Comparison of ENCODE assay signal across 9 mouse cellular contexts in genomic region chr5:90891464-90891813, GRCm38 (mm10). TPM values are rescaled to one million over a fixed set of nuclear protein-coding genes. Genes with fewer than 3 reads are reported as not detected.
A peak's percentile ranks its signal among the peaks of the same experiment; 100 is the strongest.
DNase-seq lines count a peak whose midpoint lies in the region; ATAC-seq and TF ChIP-seq lines count a peak whose summit lies in the region.
"Had no signal": no experiment of that assay in that cellular context is flagged by ENCODE, and none has a peak within 500 bp of the region (broad histone marks: within the 10 kb centered on the region; RNA-seq: fewer than 3 reads in every experiment).

No protein-coding gene starts in this region.

- intact Hi-C loops in heart, adult 2 months (cut with DNase I), result loop anchor here (2.0 kb wide), 1 partner anchor 39 kb away; the partner anchor contains the start of gene Mthfd2l
- intact Hi-C loops in heart, postnatal 36 days (cut with DNase I), result no loop called here

- peaks cover 2% of the 10 kb centered on the region for H3K4me1 ChIP-seq in heart, adult 2 months (ENCODE audit: control insufficient read depth, insufficient read depth, low read length)
- peaks cover 12% of the 10 kb centered on the region for H3K4me1 ChIP-seq in testis, adult 2 months (ENCODE audit: control insufficient read depth, insufficient read depth, low read length)
- H3K4me1 ChIP-seq in liver, embryonic 14.5 days (replicated peaks; ENCODE audit: control insufficient read depth in 2 of 2, insufficient read depth in 2 of 2, low read length in 1 of 2), result no peaks in the 10 kb centered on the region

- peak overlapping the region; percentile 68 for H3K9ac ChIP-seq in heart, adult 2 months (ENCODE audit: low read depth, low read length)
- no peak overlapping the region for H3K9ac ChIP-seq in liver, embryonic 14.5 days (replicated peaks)

- peak overlapping the region; percentile 80 for H3K27ac ChIP-seq in heart, adult 2 months
- H3K27ac ChIP-seq in testis, adult 2 months (ENCODE audit: control insufficient read depth, insufficient read depth, low read depth, low read length), result no peak overlapping the region; the same call in 1 of the 2 replicates
- H3K27ac ChIP-seq in liver, embryonic 14.5 days, result no peak overlapping the region

- 19% methylated on average over 10 of the region's 10 CpGs for WGBS in heart, adult 2 months
- WGBS in liver, embryonic 14.5 days (ENCODE audit: insufficient replicate concordance), result 18% methylated on average over 10 of the region's 10 CpGs

- no peak for TF ChIP-seq CTCF in heart, adult 2 months (IDR thresholded peaks at IDR 0.05)
- 0 out of 2 replicates have a peak, but pooled peaks have one; percentile 1 for TF ChIP-seq CTCF in testis, adult 2 months (IDR thresholded peaks at IDR 0.05; ENCODE audit: control insufficient read depth, insufficient read depth, insufficient replicate concordance, low read depth, low read length)
- TF ChIP-seq CTCF in liver, embryonic 14.5 days (IDR thresholded peaks at IDR 0.05; ENCODE audit: low read depth), result no peak

- ATAC-seq in liver, embryonic 14.5 days (ENCODE audit: insufficient read depth), result no peak
- ATAC-seq in monocyte, adult 5-6 weeks (replicated peaks; ENCODE audit: insufficient number of reproducible peaks, low FRiP score, low TSS enrichment, poor library complexity, severe bottlenecking), result no peak
- ATAC-seq in activated CD4-positive, CD25-positive, alpha-beta regulatory T cell, adult 4 months, result no peak

- TF ChIP-seq POLR2A in heart, adult 2 months (IDR thresholded peaks at IDR 0.05; ENCODE audit: insufficient read depth, low read depth, low read length), result no peak
- TF ChIP-seq POLR2A in testis, adult 2 months (IDR thresholded peaks at IDR 0.05; ENCODE audit: control insufficient read depth, low read depth, low read length), result no peak

- no peaks in the 10 kb centered on the region for H3K79me2 ChIP-seq in heart, adult 2 months (replicated peaks; ENCODE audit: control insufficient read depth, insufficient read depth, low read length)

- H3K4me2 ChIP-seq in liver, embryonic 14.5 days (ENCODE audit: low read depth), result peak overlapping the region; percentile 41

- H3K9me3 ChIP-seq in liver, embryonic 14.5 days (ENCODE audit: control insufficient read depth, low read length), result no peaks in the 10 kb centered on the region

- no peaks in the 10 kb centered on the region for H3K36me3 ChIP-seq in heart, adult 2 months (ENCODE audit: control insufficient read depth, insufficient read depth, low read length)
- no peaks in the 10 kb centered on the region for H3K36me3 ChIP-seq in testis, adult 2 months (ENCODE audit: control insufficient read depth, insufficient read depth, low read length)
- H3K36me3 ChIP-seq in liver, embryonic 14.5 days (replicated peaks; ENCODE audit: control insufficient read depth, insufficient read depth, low read depth), result no peaks in the 10 kb centered on the region

- no peak for TF ChIP-seq EP300 in heart, adult 2 months (IDR thresholded peaks at IDR 0.05; ENCODE audit: insufficient read depth, low read depth, low read length)
- TF ChIP-seq EP300 in liver, embryonic 14.5 days (IDR thresholded peaks at IDR 0.05; ENCODE audit: low read depth), result no peak

- H3K27me3 ChIP-seq in heart, adult 2 months (ENCODE audit: control insufficient read depth, insufficient read depth, low read length), result no peaks in the 10 kb centered on the region
- no peaks in the 10 kb centered on the region for H3K27me3 ChIP-seq in testis, adult 2 months (ENCODE audit: control insufficient read depth, insufficient read depth, low read length)
- H3K27me3 ChIP-seq in liver, embryonic 14.5 days (ENCODE audit: control insufficient read depth, insufficient read depth, low read length), result no peaks in the 10 kb centered on the region; the same call in 1 of the 2 replicates

- H3K4me3 ChIP-seq in heart, adult 2 months, result peak overlapping the region; percentile 62
- peak overlapping the region; percentile 72 for H3K4me3 ChIP-seq in testis, adult 2 months (ENCODE audit: control insufficient read depth, low read depth, low read length)
- H3K4me3 ChIP-seq in liver, embryonic 14.5 days (ENCODE audit: insufficient read depth in 1 of 2, low read depth in 2 of 2, low read length in 2 of 2), result peak overlapping the region; percentile 7 to 33

- DNase-seq in heart, adult 2 months, result no peak
- no peak for DNase-seq in heart, postnatal 36 days
- DNase-seq in testis, postnatal 10 days (ENCODE audit: low spot score), result no peak
- DNase-seq in liver, embryonic 14.5 days (ENCODE audit: low read depth in 3 of 3, low spot score in 3 of 3), result no peak
- no peak for DNase-seq in cerebellum, postnatal 4 days (ENCODE audit: low spot score in 2 of 2)

RNA-seq across cellular contexts. Expression of gene Cxcl1, which starts 0.4 kb away (rescaled TPM):
- total RNA-seq in heart, adult 2 months (2021), result 1 to 10 TPM in 1 of 2 experiments, under 1 TPM in 1; 0.48 to 1.0 TPM
- 2.0 and 2.8 TPM in 2 replicates for polyA plus RNA-seq in heart, adult 2 months (2012; rRNA removed)
- under 1 TPM; 0.30 to 0.50 TPM for total RNA-seq in heart, postnatal 36 days (2021)
- 0.24 and 0.36 TPM in 2 replicates for polyA plus RNA-seq in testis, adult 2 months (2012; rRNA removed)
- 1.5 and 2.5 TPM in 2 replicates for polyA plus RNA-seq in liver, embryonic 14.5 days (2012; rRNA removed)
- 1.8 and 5.9 TPM in 2 replicates for polyA plus RNA-seq in liver, embryonic 14.5 days (2014; fragmentation: Nextera tagmentation; extraction: Ambion mirVana)
- total RNA-seq in monocyte, adult 5-6 weeks (2017), result 1.4 TPM in 1 of 3 replicates, not detected in the others
- polyA plus RNA-seq in activated CD4-positive, CD25-positive, alpha-beta regulatory T cell, adult 4 months (2017; shearing (Covaris generic)), result not detected

RNA-seq across cellular contexts. Expression of gene Cxcl2, which starts 12.2 kb away (rescaled TPM):
- not detected for total RNA-seq in heart, adult 2 months (2021)
- 0.35 and 0.84 TPM in 2 replicates for polyA plus RNA-seq in heart, adult 2 months (2012; rRNA removed)
- total RNA-seq in heart, postnatal 36 days (2021), result not detected
- not detected in 2 replicates for polyA plus RNA-seq in testis, adult 2 months (2012; rRNA removed)
- polyA plus RNA-seq in liver, embryonic 14.5 days (2012; rRNA removed), result 0.03 and 0.24 TPM in 2 replicates
- polyA plus RNA-seq in liver, embryonic 14.5 days (2014; fragmentation: Nextera tagmentation; extraction: Ambion mirVana), result not detected in 2 replicates
- total RNA-seq in monocyte, adult 5-6 weeks (2017), result 33.2 to 79.5 TPM (median 56.2 TPM) in 3 replicates
- polyA plus RNA-seq in activated CD4-positive, CD25-positive, alpha-beta regulatory T cell, adult 4 months (2017; shearing (Covaris generic)), result not detected
- total RNA-seq: left cerebral cortex, postnatal 14 days had no signal

RNA-seq across cellular contexts. Expression of gene Mthfd2l, which starts 39.5 kb away (rescaled TPM):
- total RNA-seq in heart, adult 2 months (2021), result 1 to 10 TPM; 9.1 to 9.8 TPM
- 8.4 and 8.7 TPM in 2 replicates for polyA plus RNA-seq in heart, adult 2 months (2012; rRNA removed)
- 10 to 100 TPM in 1 of 2 experiments, 1 to 10 TPM in 1; 9.5 to 10.0 TPM for total RNA-seq in heart, postnatal 36 days (2021)
- 4.7 and 5.6 TPM in 2 replicates for polyA plus RNA-seq in testis, adult 2 months (2012; rRNA removed)
- 3.7 and 4.4 TPM in 2 replicates for polyA plus RNA-seq in liver, embryonic 14.5 days (2012; rRNA removed)
- 9.1 and 9.2 TPM in 2 replicates for polyA plus RNA-seq in liver, embryonic 14.5 days (2014; fragmentation: Nextera tagmentation; extraction: Ambion mirVana)
- total RNA-seq in monocyte, adult 5-6 weeks (2017), result 7.7 to 11.1 TPM (median 9.7 TPM) in 3 replicates
- polyA plus RNA-seq in activated CD4-positive, CD25-positive, alpha-beta regulatory T cell, adult 4 months (2017; shearing (Covaris generic)), result 1 to 10 TPM in 1 of 2 experiments, under 1 TPM in 1; 0.43 to 1.9 TPM

Comparison
In these comparisons a context has a peak if more than half of its experiments do, and no peak if none do; other contexts are left out.
1. H3K4me3 ChIP-seq: peak in every context shown above with its lines; median percentile 72 in testis, adult 2 months; 62 in heart, adult 2 months; 20 in liver, embryonic 14.5 days.